Mouse (Mus musculus) cerebellum, adult 8-10 months (tissue): Measurements from ENCODE around the gene Mptx2.
"Not testable (repeated sequence)": the region's sequence is repeated elsewhere in the genome, so short reads cannot be mapped to it uniquely, and the experiment has no call there.

Experiments used
- DNase-seq: peaks from one replicate; pipeline ENCODE4 v3.0.0; 2022

Gene Mptx2

DNA sequence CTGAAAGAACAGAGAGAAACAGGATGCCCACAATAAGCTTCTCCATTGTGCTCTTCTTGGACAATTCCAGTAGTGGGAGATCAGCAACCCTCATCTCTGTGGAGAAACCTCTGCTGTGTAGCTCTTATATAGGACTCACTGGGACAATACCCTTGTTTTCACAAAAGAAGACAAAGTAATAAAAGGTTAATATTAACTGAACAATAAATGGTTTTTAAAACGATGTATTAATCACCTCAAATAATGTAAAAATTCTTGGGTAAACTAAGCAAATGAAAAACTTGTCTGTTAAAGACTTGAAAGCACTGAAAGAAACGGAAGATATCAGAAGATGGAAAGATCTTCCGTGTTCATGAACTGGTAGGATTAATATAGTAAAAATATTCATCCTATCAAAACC, at the start of gene Mptx2:
Mptx2 (minus strand) TSS at position 101 of the 400 bp plus-strand sequence.
- DNase-seq = no peak

- DNase-seq = no peak
These were observed 49.0 kb upstream of the Mptx2 start for GRCm38 (mm10) chr1:173326552-173326951.

- DNase-seq = no peak
These were observed 47.8 kb upstream of the Mptx2 start for GRCm38 (mm10) chr1:173325395-173325794.

GRCm38 (mm10) chr1:173324961-173325360, 47.4 kb upstream of the Mptx2 start:
- DNase-seq = no peak

DNA sequence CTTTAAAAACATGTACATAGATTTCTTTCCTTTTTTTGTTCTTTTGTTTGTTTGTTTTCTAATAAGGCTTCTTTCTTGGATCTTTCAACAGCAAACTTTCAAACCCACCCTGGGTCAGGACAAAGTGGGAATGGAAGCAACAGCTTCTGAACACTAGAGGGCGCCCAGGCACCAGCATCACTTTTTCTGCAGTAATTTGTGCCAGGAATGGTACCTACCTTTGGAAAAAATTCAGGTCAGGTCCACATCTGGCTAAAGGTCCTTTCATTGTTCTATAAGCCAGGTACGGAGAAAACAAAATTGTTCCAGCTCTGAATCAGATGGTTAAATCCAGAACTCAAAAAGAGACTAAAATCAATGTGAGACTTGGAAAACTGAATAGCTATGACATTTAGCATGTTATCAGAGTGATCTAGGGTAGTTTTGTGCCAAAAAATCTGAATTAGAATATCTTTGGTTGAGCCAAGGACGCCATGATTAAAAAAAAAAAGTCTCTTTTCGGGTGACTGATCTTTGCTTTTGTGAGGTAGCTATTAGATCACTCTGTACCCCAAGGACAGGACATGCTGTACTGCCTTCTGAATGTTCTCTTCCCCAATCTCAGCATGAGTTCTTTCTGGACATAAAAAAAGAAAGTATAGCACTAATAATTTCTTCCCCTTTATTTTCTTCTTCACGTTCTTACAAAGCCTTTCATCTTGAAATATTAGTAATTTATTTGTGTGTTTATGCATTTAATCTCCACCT, 46.4 kb upstream of the Mptx2 start:
- peak; percentile 63 for DNase-seq

DNA sequence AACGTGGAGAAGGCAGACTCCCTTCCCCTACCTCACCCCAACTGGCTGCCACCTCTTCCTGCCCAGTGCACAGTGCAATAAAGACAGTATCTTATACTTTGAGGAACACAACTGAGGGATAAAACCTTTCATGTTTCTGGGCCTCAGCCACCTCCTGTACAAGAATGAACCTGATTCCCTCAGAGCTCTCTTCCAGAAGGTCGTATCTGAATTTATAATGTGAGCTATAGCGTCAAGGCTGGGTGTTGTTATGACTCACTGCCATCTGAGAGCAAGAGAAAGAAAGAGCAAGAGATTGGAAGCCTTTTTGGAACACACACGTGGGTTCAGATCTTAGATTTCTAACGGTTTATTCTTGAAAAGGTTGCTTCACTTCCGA, 44.7 kb upstream of the Mptx2 start:
- no peak for DNase-seq

GRCm38 (mm10) chr1:173321593-173322248, 44.1 kb upstream of the Mptx2 start:
- no peak for DNase-seq

- no peak for DNase-seq
These were observed 40.4 kb upstream of the Mptx2 start for GRCm38 (mm10) chr1:173317925-173318477.

DNA sequence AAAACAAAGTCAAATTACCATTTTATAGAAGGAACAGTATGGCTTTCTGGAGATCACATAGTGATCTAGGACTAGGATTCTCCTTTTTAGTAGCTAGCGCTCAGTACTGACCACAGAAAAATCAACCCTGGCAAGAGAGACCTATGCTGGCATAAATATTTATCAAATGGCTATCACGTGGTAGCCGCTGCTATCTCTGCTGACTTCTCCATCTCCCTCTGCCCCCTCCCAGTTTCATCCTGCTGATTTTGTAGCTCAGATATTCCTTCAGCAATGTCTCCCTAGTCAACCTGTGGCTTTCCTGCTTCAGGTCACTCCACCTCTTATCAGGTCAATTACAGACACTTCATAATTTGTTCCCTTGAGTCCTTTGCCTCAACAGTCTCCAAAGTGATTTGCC, 38.1 kb upstream of the Mptx2 start:
- no peak for DNase-seq

- DNase-seq = not testable (repeated sequence)
These were observed 36.0 kb upstream of the Mptx2 start for GRCm38 (mm10) chr1:173313535-173314050.

DNA sequence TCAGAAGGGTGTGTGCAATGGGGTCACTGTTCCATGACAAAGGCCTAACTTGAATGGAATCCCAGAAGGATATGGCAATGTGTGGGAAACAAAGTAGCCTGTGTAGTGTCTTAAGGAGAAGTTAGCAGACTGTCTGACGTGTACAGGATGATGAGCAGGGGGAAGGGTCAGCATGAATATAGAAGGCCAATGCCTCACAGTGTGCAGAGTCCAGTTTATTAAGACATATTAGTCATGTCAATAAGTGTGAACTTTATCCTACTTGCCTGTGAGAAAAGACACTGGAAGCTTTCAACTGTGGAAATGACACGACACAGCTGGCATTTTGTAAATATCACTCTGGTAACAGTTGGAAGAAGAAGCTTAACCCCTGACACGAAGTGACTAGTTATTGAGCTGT, 25.2 kb upstream of the Mptx2 start:
- DNase-seq = not testable (repeated sequence)

DNA sequence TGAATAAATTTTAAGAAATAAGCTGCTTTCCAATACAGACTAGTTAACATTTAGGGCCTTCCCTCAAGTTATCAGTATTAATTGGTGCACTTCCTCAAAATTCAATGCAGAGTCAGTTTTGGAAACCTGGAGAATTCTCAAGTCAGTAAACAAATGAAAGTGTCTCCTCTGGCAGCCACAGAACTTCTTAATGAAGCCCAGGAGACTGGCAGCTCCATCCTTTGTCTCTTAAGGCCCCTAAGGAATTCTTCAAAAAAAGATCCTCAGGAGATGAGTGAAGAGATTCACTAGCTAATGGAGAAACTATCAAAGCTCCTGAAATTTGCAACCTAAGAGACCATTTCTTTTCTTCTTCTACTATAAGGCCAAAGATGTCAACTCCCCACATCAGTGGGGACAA, 11.9 kb downstream of the Mptx2 start, which contains the start of gene Olfr418:
Olfr418 (plus strand) TSS at position 301 of the 400 bp plus-strand sequence.
- DNase-seq = no peak

DNA sequence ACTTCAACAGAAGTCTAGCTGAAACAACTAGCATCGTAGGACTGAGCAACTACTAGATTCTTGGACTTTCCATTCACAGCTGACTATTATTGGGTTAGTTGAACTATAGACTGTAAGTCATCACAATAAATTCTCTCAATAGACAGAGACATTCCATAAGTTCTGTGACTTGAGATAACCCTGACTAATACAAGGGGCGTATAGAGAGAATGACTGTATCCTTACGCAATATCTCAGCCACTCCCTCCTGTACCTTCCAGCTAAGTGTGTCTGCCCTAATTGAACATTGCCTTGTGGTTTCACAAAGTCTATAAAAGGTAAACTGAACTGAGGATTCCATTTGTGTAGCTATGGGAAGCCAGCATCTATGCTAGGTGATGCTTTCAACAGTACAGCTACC, 27.7 kb downstream of the Mptx2 start:
- DNase-seq = no peak

GRCm38 (mm10) chr1:173237004-173237403, 40.6 kb downstream of the Mptx2 start:
- not testable (repeated sequence) for DNase-seq

DNA sequence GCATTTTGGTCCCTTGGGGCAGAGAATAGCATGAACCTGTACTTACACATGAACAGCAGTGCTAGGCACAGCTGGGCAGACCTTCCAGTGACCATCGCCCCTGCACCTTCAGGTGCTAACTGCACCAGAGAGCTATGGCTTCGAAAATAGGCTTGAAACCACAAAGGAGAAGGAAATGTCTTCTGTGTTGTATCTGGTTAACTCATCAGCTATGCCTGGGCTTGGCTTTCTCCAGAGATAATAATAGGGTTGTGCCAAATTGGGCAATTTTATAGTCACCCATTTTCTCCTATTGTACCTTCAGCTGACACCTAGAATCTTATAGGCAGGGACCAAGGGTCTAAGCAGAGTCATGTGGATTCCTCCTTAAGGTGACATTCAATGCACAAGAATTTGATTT, 50.5 kb downstream of the Mptx2 start, which contains the start of gene Fcer1a:
Fcer1a (minus strand) TSS at position 134 of the 400 bp plus-strand sequence.
- DNase-seq = no peak
